Mouse (Mus musculus) cerebellum, adult 9-10 months (tissue): ENCODE results near the gene Ktn1.

Experiments used
- DNase-seq: peaks from one replicate; pipeline ENCODE4 v3.0.0; 2022

Ktn1 gene

DNA sequence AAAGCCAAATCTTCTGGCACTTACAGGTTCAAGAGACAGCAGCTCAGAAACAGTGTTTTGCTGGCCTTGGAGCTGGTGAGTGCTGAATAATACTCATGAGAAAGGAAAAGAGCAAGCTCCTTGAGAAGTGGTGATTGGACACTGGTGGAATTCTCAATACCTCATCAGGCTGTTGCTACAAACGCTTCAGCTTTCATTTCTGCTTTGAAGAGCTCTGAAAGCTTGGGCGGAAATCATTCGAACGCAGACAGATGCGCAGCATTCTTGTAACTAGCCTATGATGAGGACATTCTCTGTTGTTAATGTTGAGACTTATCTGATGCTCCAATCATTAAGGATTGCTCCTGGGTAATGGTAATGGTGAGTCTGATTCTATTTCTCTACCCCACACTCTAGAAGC is at the start of gene Ktn1:
Gene Ktn1, plus strand, starts transcription at position 231 of the 400 bp plus-strand sequence.
- DNase-seq = no peak

DNA sequence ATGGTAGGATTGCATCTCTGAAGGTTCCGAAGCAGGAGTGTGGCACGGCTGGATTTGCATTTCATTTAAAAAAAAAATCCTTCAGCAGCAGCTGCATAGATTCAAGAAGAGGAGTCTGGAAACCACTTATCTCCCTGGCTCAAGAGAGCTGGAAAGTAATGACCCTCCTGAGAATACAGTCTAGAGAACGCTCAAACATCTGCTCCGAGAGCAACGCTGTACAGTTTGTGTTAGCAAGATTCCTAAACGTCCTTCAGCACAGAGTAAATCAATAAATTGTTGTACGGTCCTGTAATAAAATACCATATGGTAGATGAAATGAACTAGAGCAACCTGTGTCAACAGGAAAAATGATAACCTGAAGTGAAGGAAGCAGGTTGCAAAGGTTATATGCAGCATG is 35.0 kb upstream of the Ktn1 start:
- no peak for DNase-seq

DNA sequence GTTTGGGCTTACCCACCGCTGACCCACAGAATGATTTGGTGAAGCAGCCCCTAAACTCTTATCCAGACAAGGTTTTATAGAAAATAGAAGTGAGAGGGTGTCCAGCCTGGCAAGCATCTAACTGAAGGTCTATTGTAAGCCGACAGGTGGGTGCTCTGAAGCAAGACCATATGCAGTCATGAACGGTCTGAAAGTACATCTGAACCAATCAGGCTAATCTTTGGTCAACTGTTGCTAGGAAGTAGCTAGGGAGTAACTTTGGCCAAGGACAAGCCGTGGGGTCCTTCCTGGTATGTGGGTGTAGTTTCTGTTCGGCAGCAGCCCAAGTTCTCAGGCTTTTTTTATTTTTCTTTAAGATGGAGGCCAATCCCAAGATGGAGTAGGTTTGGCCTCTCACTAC is 29.4 kb upstream of the Ktn1 start:
- DNase-seq = no peak

DNA sequence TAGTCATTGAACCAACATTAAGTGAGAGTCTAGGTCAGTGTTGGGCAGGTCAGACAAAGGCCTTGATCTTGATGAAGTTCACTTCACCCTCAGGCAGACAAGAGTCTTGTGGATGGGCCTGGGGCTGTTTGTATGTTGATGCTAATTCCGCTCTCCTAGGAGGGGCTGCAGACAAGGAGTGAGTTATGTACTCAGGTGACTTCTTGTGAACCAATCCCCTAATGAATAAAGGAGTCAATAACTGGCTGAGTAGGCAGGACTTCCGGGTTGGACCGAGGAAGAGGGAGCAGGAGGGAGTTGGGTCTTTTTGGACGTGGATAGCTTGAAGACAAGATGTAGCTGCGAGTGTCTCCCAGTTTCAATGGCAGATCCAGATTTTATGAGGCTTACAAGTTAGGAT is 26.3 kb upstream of the Ktn1 start:
- DNase-seq = no peak

DNA sequence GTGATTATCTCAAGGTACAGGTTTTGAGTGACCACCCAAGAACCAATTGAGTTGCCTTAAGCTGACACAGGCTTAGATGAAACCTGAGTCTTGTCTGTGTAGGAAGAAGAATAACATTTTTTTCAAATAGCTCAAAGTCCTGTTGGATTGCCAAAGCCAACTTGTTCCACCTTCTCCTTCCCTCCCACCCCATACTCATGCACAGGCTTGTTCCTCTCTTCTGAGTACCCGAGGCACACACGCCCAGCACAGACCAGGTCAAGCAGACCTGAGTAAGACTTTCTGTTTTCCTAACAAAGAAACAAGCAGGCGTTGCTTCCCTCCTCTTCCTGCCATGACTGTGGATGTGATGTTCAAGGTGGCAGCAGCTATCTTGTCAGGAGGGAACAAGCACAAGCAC is 23.4 kb upstream of the Ktn1 start:
- DNase-seq = no peak

DNA sequence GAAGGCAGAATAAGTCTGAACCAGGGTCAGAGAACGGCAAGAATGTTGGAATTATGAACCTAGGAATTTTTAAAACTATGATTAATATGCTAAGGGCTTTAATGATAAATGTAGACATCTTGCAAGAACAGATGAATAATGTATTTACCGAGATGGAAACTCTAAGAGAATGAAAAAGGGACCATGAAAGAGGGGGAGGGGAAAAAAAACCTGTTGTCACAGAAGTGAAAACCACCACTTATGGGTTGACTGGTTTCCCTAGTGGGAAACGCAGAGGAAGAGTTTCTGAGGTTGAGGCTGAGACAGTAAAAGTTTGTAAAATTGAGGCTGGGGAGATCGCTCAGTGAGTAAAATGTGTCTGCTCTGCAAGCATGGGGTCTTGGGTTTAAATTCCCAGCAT is 22.1 kb upstream of the Ktn1 start:
- no peak for DNase-seq

DNA sequence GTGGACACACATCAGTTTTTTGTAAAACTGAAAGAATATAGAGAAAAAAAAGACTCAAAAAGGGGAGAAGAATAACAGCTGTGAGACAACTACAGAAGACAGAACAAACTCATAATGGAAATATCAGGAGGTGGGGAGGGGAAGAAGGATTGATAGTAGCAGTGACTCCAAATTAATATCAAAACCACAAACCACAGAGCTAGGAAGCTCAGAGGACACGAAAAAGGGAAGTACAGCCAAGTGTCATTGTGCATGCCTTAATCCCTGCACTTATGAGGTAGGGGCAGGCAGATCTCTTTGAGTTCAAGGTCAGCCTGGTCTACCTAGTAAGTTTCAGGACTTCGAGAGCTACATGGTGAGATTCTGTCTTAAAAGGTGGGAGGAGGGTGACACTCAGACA is 21.4 kb upstream of the Ktn1 start:
- no peak for DNase-seq

DNA sequence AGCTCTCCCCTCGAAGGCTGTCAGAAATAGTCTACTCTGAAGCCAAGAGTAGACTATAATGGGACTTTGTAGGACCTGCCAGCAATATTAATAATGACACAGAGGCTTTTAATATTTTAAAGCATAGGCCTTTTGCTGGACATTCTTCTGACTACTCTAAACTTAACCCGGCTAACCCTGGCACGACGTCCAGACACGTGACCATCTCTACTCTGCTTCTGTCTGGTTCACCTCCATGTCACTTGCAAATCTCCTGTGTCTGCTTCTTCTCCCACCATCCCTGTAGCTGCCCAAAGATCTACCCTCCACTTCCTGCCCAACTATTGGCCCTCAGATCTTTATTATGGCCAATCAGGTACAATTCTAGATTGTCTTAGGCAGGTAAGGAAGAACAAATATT is 20.9 kb upstream of the Ktn1 start:
- DNase-seq = no peak

DNA sequence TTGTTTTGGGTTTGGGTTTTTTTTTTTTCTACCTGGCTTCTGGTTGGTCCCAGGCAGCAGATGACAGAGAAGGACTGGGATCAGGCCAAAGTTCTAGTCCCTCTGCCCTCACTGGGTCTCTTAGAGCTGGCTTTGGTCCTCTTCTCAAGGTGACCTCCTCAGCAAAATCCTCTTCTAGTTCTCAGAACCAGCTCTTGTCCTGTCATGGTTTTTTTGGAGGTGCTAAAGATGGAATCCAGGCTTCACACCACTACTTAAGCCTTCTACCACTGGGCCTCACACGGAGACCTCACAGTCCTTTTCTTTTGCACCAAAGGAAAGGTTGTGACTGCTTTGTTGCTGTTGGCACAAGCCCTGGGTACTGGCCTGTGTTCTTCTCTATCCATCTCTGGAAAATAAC is 15.8 kb upstream of the Ktn1 start:
- no peak for DNase-seq

DNA sequence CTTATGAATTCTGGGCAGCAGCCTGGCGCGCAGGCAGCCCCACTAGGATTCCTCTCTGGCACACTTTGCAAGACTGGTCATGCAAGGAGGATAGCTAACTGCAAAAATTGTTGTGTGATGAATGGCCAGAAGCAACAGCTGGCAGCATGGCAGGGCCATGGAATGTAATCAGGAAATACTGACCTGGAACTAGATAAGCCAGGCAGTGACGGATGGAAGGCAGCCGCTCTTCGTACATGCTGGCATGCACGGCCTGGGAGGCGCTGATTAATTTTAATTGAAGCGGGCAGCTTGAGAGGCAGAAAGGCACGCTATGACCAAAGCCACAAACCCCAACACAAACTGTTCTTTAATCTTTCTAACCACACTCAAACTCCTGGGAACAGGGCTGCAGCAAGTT is 13.8 kb upstream of the Ktn1 start:
- DNase-seq = no peak

DNA sequence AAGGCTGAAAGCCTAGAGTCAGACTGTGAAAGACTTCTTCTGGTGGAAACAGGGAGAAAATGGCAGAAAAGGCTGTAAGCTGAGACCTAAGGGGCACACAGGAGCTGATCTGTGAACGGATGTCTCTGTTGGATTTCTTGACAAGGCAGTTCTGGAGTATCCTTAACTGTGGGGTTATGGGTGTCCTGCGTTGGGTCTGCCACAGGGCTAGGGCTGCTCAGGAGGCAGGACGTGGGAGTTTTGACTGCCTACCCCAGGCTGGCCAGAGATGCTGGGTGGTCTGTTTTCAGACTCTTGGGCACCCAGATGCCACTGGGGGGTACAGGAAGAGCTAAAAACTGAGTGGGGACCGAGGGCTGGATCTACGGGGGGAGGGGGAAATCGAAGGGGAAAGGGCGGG is 13.4 kb upstream of the Ktn1 start:
- no peak for DNase-seq

DNA sequence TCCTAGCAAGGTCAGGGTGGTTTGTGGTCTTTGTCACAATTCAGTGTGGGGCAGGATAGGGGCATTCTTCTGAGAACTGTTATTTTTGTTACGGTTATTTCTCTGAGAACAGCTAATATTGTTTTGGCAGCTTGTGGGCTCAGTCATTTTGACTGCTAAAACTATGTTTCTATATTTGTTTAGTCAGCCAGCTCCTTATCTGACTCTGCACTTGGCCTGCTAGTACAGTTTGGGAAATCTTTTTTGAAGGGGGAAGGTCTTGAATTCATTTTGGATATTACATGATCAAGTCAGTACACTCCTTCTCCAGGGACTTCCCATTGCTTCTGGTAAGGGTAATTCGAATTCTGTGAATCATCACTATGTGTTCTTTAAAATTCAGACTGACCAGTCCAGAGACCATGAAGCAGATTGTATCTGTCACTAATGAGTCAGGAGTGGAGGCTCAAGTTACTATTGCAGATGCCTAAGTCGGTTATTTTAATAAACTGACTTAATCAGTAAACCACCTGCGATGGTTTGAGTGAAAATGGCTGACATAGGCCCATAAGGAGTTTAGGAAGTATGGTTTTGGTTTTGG is 9.8 kb upstream of the Ktn1 start:
- no peak for DNase-seq

DNA sequence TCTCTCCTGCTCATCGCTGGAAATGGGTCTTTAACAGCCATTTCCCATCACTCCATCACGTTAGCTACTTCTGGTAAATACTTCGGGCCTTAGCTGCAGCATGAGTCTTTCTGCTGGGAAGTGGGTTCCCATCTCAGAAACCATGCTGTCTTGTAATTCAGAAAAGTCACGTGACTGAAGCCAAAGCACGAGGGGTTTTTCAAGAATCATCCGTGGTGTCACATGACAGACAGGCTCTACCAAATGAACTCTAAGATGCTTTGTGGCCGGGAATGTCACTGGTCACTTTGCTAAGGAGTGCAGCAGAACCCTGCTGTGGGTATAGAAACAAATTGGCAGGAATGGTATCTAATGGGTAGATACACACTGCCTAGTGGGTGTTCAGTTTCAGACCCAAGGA is 2.6 kb upstream of the Ktn1 start:
- no peak for DNase-seq

DNA sequence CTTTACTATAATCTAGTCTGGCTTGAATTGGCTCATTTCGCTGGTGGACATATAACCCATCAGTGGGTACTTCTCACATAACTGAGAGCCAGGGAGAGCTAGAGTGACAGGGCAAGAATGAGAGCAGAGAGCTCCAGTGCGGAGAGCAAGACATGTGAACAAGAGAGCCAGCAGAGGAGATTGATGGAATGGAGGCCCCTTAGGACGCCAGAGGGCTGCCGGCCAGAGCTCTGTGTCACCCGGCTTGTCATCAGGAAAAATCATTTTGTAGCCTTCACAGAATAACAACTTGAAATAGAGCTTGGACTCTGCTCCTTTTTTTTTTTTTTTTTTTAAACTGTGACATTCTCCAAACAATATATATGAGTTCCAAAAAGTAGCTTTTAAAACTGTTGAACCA is 2.0 kb upstream of the Ktn1 start:
- DNase-seq = no peak

DNA sequence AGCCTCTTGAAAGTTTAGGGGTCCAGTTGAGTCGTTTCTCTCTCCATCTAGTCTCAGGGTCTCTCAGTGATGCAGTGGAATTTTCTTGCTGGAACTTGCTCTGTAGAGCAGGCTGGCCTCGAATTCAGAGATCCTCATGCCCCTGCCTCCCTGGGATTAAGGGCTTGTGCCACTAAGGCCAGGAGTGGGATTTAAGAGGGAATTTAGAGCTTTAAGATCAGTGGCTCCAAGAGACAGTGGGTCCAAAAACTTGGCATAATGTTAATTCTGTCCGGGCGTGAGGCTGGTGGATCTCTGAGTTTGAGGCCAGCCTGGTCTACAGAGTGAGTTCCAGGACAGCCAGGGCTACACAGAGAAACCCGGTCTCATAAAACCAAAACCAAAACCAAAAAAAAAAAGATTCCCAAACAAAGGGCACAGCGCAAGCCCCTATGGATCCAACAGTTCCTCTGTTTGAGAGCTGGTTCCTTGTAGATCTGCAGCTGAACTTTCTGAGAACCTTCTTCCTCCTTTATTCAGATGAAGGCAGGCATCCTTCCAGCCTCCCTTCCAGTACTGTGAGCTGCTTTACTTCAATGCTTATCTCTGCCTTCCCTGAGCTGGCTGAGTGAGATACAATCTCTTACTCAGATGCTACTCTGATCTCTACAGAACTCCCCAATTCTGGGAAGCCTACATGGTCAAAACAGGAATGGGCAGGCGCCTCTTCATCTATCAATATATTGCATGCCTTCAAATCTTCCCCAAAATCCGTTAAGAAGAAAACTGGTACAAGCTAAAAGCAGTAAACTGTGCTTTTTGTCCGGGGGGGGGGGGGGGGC is 1.3 kb upstream of the Ktn1 start:
- DNase-seq = no peak

DNA sequence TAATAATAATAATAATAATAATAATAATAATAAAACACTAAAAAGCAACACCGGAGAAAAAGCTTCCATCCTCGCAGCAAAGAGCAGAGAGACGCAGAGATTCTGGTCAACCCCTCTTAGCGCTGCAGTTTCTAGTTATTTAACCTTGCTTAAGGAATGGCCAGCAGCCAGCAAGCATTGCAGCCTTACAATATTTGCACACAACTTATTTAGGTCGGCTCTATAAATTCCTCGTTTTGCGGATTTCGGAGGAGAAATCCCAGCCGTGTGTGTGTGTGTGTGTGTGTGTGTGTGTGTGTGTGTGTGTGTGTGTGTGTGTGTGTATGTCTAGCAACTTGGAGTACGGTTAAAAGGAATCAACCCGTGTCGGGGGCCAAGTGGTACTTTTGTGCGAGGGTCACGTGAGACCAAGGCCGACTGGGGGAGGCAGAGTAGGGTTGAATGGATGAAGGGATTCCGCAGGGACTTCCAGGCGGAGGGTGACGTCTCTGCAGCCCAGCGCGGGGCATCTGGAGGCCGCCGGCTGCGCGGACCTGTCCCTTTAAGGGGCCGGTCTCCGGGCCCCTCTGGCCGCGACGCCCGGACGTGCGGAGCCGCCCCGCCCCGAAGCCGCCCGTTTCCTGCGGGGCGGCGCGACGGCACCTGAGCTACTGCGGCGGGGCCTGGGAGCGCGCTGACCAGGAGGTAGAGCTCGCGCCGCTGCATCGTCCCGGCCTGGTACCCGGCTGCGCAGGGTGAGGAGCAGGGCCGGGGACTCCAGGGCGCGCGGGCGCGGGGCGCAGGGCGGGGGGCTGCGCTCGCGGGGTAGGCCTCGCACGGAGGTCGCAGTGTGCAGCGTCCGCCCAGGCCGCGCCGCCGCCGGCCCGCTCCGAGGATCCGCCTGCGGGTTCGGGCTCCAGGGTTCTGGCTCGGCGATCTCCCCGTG is 720 bp downstream of the Ktn1 start:
- peak; percentile 81 for DNase-seq

DNA sequence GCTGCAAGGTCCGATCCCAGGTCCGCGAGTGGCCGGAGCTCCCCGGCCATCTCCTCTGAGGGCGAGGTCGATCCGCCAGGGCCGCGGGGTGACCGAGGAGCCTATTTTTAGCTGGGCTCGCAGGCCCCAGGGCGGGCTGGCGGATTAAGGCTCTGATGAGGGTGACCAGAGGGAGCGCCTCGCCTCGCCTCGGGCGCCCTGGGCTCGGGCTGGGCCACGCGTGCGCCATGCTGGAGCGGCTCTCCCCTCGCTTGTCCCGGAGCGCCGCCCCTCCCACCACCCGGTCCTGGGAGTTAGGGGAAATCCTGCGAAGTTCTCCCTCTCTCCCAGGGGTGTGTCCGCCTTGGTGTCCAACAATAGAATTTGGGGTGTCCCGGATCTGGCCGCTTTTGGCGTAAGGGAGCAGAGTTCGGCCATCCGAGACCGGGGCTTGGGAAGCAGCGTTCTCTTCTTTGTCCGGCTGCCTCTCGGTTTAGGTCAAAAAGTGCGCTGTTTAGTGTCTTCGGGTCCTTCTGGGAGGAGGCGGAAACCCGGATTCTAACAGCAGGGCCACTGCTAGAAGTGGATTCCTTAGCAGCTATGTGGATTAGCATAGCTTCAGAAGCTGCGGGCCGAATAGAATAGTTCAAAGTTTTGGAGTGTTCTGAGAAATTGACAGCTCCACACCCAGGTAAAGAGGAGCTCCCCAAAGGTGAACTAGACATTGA is 1.5 kb downstream of the Ktn1 start:
- peak; percentile 52 for DNase-seq

DNA sequence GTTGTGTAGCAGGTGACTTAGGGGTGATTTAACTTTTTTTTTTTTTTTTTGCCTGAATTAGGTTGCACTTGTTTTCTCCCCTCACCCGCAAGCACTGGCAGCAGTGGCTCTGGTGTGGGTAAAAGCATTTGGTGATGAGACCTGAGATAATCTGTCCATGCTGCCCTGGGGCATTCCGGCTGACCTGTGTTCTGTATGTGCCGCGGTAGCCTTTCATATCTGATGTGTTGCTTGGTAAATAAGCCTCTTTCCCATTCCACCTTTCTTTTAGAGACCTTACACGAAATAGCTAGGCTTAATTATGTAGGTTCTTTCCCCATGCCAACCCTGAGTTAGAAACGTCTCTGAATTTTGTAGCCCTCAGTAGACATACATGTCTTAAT is 2.1 kb downstream of the Ktn1 start:
- DNase-seq = no peak

DNA sequence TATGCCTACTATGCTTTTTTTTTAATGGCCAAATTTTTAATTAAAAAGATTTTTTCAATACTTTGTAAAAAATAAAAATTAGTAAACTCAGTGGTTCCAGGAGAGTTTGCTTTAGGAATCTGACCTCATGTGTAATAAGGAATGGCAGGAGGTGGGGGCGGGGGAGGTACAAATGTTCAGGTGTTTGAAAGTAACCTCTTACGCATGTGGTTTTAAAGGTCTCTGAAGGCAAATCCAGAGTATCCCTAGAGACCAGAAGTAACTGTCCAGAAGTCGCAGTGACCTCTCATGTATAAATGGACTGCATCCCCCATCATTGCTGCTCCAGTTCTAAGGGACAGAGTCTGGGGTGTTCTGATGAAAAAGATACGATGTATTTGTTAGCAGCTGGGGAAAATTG is 3.0 kb downstream of the Ktn1 start:
- no peak for DNase-seq

DNA sequence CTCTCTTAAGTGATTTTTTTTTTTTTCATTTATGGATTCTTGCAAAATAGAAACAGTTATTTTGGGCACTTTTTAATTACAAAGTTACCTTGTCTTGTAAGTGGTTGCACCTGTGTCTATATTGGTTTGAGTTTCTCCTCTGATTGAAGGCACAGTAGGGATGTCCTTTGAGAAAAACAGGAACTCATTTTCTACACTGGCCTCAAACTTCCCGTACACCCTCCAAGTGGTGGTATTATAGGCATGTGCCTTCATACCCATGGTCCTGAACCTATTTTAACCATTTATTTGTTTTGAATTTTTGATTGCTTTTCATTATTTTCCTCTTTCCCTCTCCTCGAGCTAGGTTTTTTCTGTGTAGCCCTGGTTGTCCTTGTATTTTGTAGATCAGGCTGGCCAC is 7.2 kb downstream of the Ktn1 start:
- no peak for DNase-seq

DNA sequence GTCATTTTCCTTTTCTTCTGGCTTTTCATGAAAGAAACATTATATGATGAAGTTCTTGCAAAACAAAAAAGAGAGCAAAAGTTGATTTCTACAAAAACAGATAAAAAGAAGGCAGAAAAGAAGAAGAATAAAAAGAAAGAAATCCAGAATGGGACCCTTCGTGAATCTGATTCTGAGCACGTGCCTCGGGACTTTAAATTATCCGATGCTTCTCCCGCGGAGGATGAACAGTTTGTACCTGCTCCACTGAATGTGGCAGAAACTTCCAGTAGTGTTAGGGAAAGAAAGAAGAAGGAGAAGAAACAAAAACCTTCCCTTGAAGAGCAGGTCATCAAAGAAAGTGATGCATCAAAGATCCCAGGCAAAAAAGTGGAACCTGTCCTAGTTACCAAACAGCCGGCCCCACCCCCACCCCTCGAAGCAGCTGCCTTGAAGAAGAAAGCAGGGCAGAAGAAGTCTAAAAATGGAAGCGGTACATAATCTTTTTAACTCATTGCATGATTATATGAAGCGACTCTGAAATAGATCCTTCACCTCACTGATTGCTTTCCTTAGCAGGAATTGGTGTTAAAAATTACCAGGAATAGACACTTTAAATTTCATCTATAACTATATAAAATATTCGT is 15.7 kb downstream of the Ktn1 start:
- no peak for DNase-seq

DNA sequence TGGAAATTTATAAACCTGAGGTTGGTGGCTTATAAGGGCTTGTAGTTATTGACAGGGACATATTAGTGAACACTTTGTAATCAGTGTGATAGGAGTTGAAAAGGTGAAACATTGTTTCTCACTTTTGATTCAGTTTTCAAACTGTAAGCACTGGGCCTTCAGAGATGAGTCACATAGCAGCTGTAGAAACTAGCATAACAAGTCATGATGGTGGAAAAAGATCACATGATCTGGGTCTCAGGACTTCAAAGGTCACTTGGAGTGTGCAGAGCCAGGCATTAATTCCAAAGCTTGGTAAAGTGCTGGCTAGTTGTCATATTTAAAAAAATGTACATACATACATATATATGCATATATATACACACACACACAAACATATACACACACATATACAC is 16.2 kb downstream of the Ktn1 start:
- no peak for DNase-seq
